Mouse (Mus musculus): Measurements from ENCODE around the gene Prcd. TPM values are rescaled to one million over a fixed set of nuclear protein-coding genes. Genes with fewer than 3 reads are reported as not detected.
A peak's percentile ranks its signal among the peaks of the same experiment; 100 is the strongest.
"Not testable (repeated sequence)": the region's sequence is repeated elsewhere in the genome, so short reads cannot be mapped to it uniquely, and the experiment has no call there.

The Prcd gene
- total RNA-seq, 1 experiment from 2014 or later, result not detected

GRCm38 (mm10) chr11:116661291-116661947 is 8.1 kb downstream of the Prcd start:
- ATAC-seq (ENCODE audit: extremely low read depth, insufficient number of reproducible peaks, low FRiP score, poor library complexity, severe bottlenecking), result no peak

- ATAC-seq (ENCODE audit: extremely low read depth, insufficient number of reproducible peaks, low FRiP score, poor library complexity, severe bottlenecking), result no peak
These were observed 8.6 kb downstream of the Prcd start for GRCm38 (mm10) chr11:116661948-116662377.

- ATAC-seq (ENCODE audit: extremely low read depth, insufficient number of reproducible peaks, low FRiP score, poor library complexity, severe bottlenecking), result no peak
These were observed 12.0 kb downstream of the Prcd start for GRCm38 (mm10) chr11:116665289-116665688.

- no peak for ATAC-seq (ENCODE audit: extremely low read depth, insufficient number of reproducible peaks, low FRiP score, poor library complexity, severe bottlenecking)
These were observed 13.2 kb downstream of the Prcd start for GRCm38 (mm10) chr11:116666566-116666965.

GRCm38 (mm10) chr11:116667012-116667411 is 13.7 kb downstream of the Prcd start:
- ATAC-seq (ENCODE audit: extremely low read depth, insufficient number of reproducible peaks, low FRiP score, poor library complexity, severe bottlenecking), result not testable (repeated sequence)

- no peak for ATAC-seq (ENCODE audit: extremely low read depth, insufficient number of reproducible peaks, low FRiP score, poor library complexity, severe bottlenecking)
These were observed 14.6 kb downstream of the Prcd start for GRCm38 (mm10) chr11:116667930-116668329.

GRCm38 (mm10) chr11:116668381-116668825 is 15.1 kb downstream of the Prcd start:
- ATAC-seq (ENCODE audit: extremely low read depth, insufficient number of reproducible peaks, low FRiP score, poor library complexity, severe bottlenecking), result no peak

GRCm38 (mm10) chr11:116668839-116669238 is 15.5 kb downstream of the Prcd start:
- ATAC-seq (ENCODE audit: extremely low read depth, insufficient number of reproducible peaks, low FRiP score, poor library complexity, severe bottlenecking), result no peak

GRCm38 (mm10) chr11:116669316-116669715 is 16.0 kb downstream of the Prcd start:
- ATAC-seq (ENCODE audit: extremely low read depth, insufficient number of reproducible peaks, low FRiP score, poor library complexity, severe bottlenecking), result no peak

GRCm38 (mm10) chr11:116669787-116670365 is 16.5 kb downstream of the Prcd start:
- no peak for ATAC-seq (ENCODE audit: extremely low read depth, insufficient number of reproducible peaks, low FRiP score, poor library complexity, severe bottlenecking)

GRCm38 (mm10) chr11:116670386-116670785 is 17.1 kb downstream of the Prcd start:
- no peak for ATAC-seq (ENCODE audit: extremely low read depth, insufficient number of reproducible peaks, low FRiP score, poor library complexity, severe bottlenecking)

GRCm38 (mm10) chr11:116671112-116671844 is 17.9 kb downstream of the Prcd start:
- ATAC-seq (ENCODE audit: extremely low read depth, insufficient number of reproducible peaks, low FRiP score, poor library complexity, severe bottlenecking), result peak; percentile 91

- no peak for ATAC-seq (ENCODE audit: extremely low read depth, insufficient number of reproducible peaks, low FRiP score, poor library complexity, severe bottlenecking)
These were observed 18.6 kb downstream of the Prcd start for GRCm38 (mm10) chr11:116671845-116672434.

GRCm38 (mm10) chr11:116672595-116672994 is 19.3 kb downstream of the Prcd start:
- ATAC-seq (ENCODE audit: extremely low read depth, insufficient number of reproducible peaks, low FRiP score, poor library complexity, severe bottlenecking), result no peak

GRCm38 (mm10) chr11:116673410-116673809 is 20.1 kb downstream of the Prcd start:
- ATAC-seq (ENCODE audit: extremely low read depth, insufficient number of reproducible peaks, low FRiP score, poor library complexity, severe bottlenecking), result no peak

GRCm38 (mm10) chr11:116674616-116675379 is 21.5 kb downstream of the Prcd start:
- no peak for ATAC-seq (ENCODE audit: extremely low read depth, insufficient number of reproducible peaks, low FRiP score, poor library complexity, severe bottlenecking)

GRCm38 (mm10) chr11:116675429-116675828 is 22.1 kb downstream of the Prcd start:
- not testable (repeated sequence) for ATAC-seq (ENCODE audit: extremely low read depth, insufficient number of reproducible peaks, low FRiP score, poor library complexity, severe bottlenecking)

GRCm38 (mm10) chr11:116676175-116676976 is 23.0 kb downstream of the Prcd start:
- ATAC-seq (ENCODE audit: extremely low read depth, insufficient number of reproducible peaks, low FRiP score, poor library complexity, severe bottlenecking), result no peak

Measured in neutrophil, adult 5-6 weeks (primary cell).